Mouse (Mus musculus) cerebellum, adult 2 months (tissue): ENCODE measurements at regions not wholly inside any gene's neighbourhood (a gene's known extent, or its start where the extent isn't known, plus 50 kb on each side); places are given as distances from the start of the nearest gene placed in this dataset.

Experiments
- DNase-seq, 2 experiments: peaks; one replicate each; pipeline ENCODE4 v3.0.0; 2021
- H3K27ac ChIP-seq: fragments of 200-500 bp; 2 replicates; pipeline ENCODE4 v1.5.1; 2012; ENCODE audit warnings: low read length, control low read depth, inconsistent platforms; ENCODE audit not compliant: insufficient read depth
- H3K27me3 ChIP-seq: fragments of 200-500 bp; 2 replicates; pipeline ENCODE4 v1.6.1; 2012; ENCODE audit warnings: inconsistent platforms, mild to moderate bottlenecking, low read length, moderate library complexity; ENCODE audit not compliant: control insufficient read depth, insufficient read depth
- H3K4me1 ChIP-seq: fragments of 200-500 bp; 2 replicates; pipeline ENCODE4 v1.6.1; 2011; ENCODE audit warnings: low read length; ENCODE audit not compliant: control insufficient read depth, insufficient read depth
- H3K4me3 ChIP-seq: fragments of 200-500 bp; replicated peaks from 2 replicates; pipeline ENCODE3; 2011; ENCODE audit warnings: mild to moderate bottlenecking, low read depth, low read length, control low read depth; ENCODE audit not compliant: insufficient read depth
- CTCF ChIP-seq: fragments of 200-500 bp; IDR thresholded peaks from 2 replicates; pipeline ENCODE4 v1.5.1; 2011; ENCODE audit warnings: low read depth, mild to moderate bottlenecking, control low read depth, low read length, moderate library complexity, borderline replicate concordance; ENCODE audit not compliant: insufficient read depth
- POLR2A ChIP-seq: fragments of 200-500 bp; IDR thresholded peaks from 2 replicates; pipeline ENCODE4 v1.6.1; 2011; ENCODE audit warnings: low read length, control low read depth, borderline replicate concordance; ENCODE audit not compliant: insufficient read depth
- WGBS: fragments of 180-500 bp; shearing (Covaris S2); methylation state at CpG from one replicate; pipeline ENCODE4 v1.1.7; 2018; 5-methylcytosine and 5-hydroxymethylcytosine counted together

DNA sequence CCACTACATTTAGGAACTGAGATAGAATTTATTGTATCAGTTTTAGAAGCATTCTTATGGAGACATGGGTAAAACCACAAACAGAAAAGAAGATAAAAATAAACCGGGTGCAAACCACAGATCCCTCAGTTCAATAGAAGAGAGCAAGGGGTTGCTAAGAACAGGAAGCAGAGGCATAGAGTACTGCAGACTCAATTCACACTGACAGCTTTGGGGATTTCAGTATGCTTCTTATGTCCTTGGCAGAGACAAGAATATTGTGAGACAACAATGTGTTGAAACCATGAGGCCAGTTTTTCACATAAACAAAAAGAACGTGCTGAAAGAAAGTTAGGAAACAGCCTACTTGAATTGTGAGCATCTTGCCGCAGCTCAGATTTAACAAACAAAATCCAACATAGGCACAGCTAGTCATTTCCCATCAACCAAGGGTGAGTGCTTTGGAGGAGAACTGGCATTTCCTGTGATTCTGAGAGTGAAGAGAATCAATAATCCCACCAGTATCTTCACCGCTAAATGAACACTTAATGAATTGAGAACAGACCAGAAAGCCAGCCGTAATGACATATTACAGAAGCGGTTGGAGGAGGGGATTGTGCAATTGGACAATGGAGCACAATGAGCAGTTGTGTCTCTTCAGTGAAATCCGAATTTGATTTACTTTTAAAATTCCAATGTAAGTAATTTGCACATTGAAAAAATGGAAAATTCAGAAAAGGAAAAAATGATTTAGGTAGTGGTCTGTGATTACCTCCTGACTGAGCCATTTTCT, 170.2 kb upstream of the Chl1 start:
- no peak overlapping the region for H3K27ac ChIP-seq
- TF ChIP-seq POLR2A (no peak), CTCF (no peak)
- no peak for DNase-seq
- H3K27me3 ChIP-seq: no peaks in the 10 kb centered on the region
- H3K4me3 ChIP-seq: no peak overlapping the region
- 74% methylated on average over 7 of the region's 7 CpGs for WGBS
- no peaks in the 10 kb centered on the region for H3K4me1 ChIP-seq

GRCm38 (mm10) chr6:103343515-103343914, 166.9 kb upstream of the Chl1 start:
- no peak for DNase-seq
- H3K27ac ChIP-seq: no peak overlapping the region
- H3K4me3 ChIP-seq: no peak overlapping the region
- 53% methylated on average over 5 of the region's 5 CpGs for WGBS
- no peaks in the 10 kb centered on the region for H3K27me3 ChIP-seq
- no peak for TF ChIP-seq POLR2A
- TF ChIP-seq CTCF: no peak
- no peaks in the 10 kb centered on the region for H3K4me1 ChIP-seq

DNA sequence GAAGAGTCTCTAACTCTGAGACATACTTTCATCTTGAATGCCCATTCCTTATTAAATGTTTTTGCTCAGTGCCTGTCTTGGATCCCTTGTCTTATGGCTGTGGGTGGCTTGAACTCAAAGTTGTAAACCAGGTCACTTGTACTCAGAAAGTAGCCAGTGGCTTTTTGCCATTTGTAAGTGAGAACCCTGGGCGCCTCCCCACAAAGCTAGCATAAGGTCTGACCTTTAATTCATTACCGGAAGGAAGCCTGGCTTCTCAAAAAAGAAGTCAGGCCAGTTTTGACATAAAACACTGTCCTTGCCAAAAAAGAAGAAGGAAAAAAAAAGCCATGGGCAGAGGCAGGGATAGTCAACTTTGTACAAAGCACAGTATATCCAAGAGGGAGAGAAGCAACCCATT, 166.0 kb upstream of the Chl1 start:
- Histone ChIP-seq H3K4me3 (no peak overlapping the region), H3K4me1 (no peaks in the 10 kb centered on the region), H3K27ac (no peak overlapping the region), H3K27me3 (no peaks in the 10 kb centered on the region)
- whole genome bisulfite sequencing: 42% methylated on average over 2 of the region's 2 CpGs
- no peak for TF ChIP-seq CTCF
- no peak for TF ChIP-seq POLR2A
- no peak for DNase-seq

- no peaks in the 10 kb centered on the region for H3K27me3 ChIP-seq
- H3K27ac ChIP-seq: no peak overlapping the region
- peak in 1 of 2 experiments; percentile 12 for DNase-seq
- H3K4me1 ChIP-seq: no peaks in the 10 kb centered on the region
- TF ChIP-seq CTCF (no peak), POLR2A (no peak)
- 55% methylated on average over 3 of the region's 3 CpGs for WGBS
- H3K4me3 ChIP-seq: no peak overlapping the region
Measured at GRCm38 (mm10) chr6:103345195-103345594, 165.2 kb upstream of the Chl1 start.

GRCm38 (mm10) chr6:103352405-103353124, 157.8 kb upstream of the Chl1 start:
- Histone ChIP-seq H3K4me1 (no peaks in the 10 kb centered on the region), H3K27ac (no peak overlapping the region), H3K4me3 (no peak overlapping the region), H3K27me3 (no peaks in the 10 kb centered on the region)
- TF ChIP-seq CTCF: no peak
- no peak for TF ChIP-seq POLR2A
- DNase-seq: no peak
- WGBS: 38% methylated on average over 3 of the region's 3 CpGs

DNA sequence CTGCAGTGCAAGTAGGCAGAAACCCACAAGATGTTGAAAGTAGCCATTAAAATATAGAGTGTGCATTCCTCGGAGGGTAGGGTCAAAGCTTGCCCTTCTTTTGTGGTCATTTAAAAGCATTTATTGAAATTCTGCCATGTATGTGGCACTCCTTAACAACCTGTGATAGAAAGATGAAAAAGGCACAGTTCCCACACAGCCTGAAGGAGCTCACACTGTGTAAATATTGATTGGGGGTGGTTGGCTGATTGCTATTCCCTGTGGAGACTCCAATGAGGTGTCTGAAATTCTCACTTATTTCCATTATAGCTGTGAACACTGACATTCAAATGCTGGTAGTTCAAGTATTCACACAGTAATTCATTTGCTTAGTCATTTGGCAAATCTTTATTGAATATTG, 157.0 kb upstream of the Chl1 start:
- no peaks in the 10 kb centered on the region for H3K4me1 ChIP-seq
- TF ChIP-seq CTCF: no peak
- TF ChIP-seq POLR2A: no peak
- no peak overlapping the region for H3K27ac ChIP-seq
- 83% methylated on average over 1 of the region's 1 CpGs for WGBS
- no peak for DNase-seq
- H3K27me3 ChIP-seq: no peaks in the 10 kb centered on the region
- H3K4me3 ChIP-seq: no peak overlapping the region

DNA sequence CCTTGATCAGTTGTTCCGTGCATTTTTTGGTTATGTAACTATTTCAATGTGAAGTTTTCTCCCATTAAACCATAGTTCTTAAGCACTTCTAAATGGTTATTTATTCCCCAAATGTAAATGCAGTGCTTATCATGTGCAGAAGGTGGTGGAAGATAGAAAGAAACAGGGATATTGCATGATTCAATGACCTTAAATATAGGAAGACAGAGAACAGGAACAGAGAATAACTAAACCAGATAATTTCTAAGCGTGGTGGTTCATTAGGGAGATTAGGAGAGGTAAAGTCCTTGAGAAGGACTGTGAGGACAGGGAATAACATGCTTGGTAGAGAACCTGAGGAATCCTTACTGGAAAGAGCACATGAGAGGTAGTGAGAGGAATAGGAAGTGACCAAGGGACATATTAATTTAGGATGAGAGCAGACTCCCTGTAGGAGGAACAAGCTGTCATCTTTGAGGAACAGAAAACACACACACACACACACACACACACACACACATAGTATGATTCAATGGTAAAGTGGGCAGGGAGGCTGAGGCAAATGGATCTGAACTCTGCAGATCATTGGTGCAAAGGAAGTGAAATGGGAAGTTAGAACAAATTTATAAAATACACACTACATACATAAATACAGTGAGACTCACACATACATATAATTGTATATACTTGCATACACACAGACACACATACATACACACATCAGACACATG, 143.4 kb upstream of the Chl1 start:
- TF ChIP-seq CTCF: no peak
- no peak for TF ChIP-seq POLR2A
- Histone ChIP-seq H3K4me3 (no peak overlapping the region), H3K27ac (no peak overlapping the region), H3K4me1 (no peaks in the 10 kb centered on the region), H3K27me3 (no peaks in the 10 kb centered on the region)
- 90% methylated on average over 2 of the region's 2 CpGs for WGBS
- no peak for DNase-seq

- no peaks in the 10 kb centered on the region for H3K27me3 ChIP-seq
- H3K27ac ChIP-seq: no peak overlapping the region
- no peak for TF ChIP-seq CTCF
- TF ChIP-seq POLR2A: no peak
- WGBS: 87% methylated on average over 7 of the region's 7 CpGs
- H3K4me1 ChIP-seq: no peaks in the 10 kb centered on the region
- H3K4me3 ChIP-seq: no peak overlapping the region
- DNase-seq: no peak
Measured at GRCm38 (mm10) chr6:103374956-103375355, 135.4 kb upstream of the Chl1 start.
